Mouse (Mus musculus) spleen, adult 2 months (tissue): ENCODE data around the gene Olfr523. TPM values are rescaled to one million over a fixed set of nuclear protein-coding genes. Genes with fewer than 3 reads are reported as not detected.
"Not testable (repeated sequence)": the region's sequence is repeated elsewhere in the genome, so short reads cannot be mapped to it uniquely, and the experiment has no call there.

Source experiments
- DNase-seq, 2 experiments: peaks; one replicate each; pipeline versions ENCODE4 v3.0.0 to v3.0.0-alpha.2; 2012 to 2021; ENCODE audit warnings: low spot score in 2 of 2, low read depth in 1 of 2
- H3K27ac ChIP-seq: fragments of 200-500 bp; 2 replicates; pipeline ENCODE4 v1.5.1; 2012; ENCODE audit warnings: low read length, inconsistent platforms; ENCODE audit not compliant: insufficient read depth
- H3K27me3 ChIP-seq: fragments of 200-500 bp; 2 replicates; pipeline ENCODE4 v1.6.1; 2012; ENCODE audit warnings: mild to moderate bottlenecking, moderate library complexity, low read length, inconsistent platforms; ENCODE audit not compliant: control insufficient read depth, insufficient read depth
- H3K36me3 ChIP-seq: fragments of 200-500 bp; 2 replicates; pipeline ENCODE4 v1.6.1; 2012; ENCODE audit warnings: mild to moderate bottlenecking, low read length, inconsistent platforms; ENCODE audit not compliant: control insufficient read depth, insufficient read depth
- H3K4me1 ChIP-seq: fragments of 200-500 bp; 2 replicates; pipeline ENCODE4 v1.6.1; 2011; ENCODE audit warnings: inconsistent platforms; ENCODE audit not compliant: control insufficient read depth, insufficient read depth, insufficient read length
- H3K4me3 ChIP-seq: fragments of 200-500 bp; 2 replicates; pipeline ENCODE4 v1.5.1; 2011; ENCODE audit warnings: mild to moderate bottlenecking, inconsistent platforms; ENCODE audit not compliant: insufficient read depth, insufficient read length; ENCODE audit errors: extremely low read depth
- CTCF ChIP-seq: fragments of 200-500 bp; IDR thresholded peaks from 2 replicates; pipeline ENCODE4 v1.5.1; 2011; ENCODE audit warnings: mild to moderate bottlenecking, inconsistent platforms; ENCODE audit not compliant: insufficient read depth, insufficient read length, insufficient replicate concordance; ENCODE audit errors: extremely low read depth
- POLR2A ChIP-seq: fragments of 200-500 bp; IDR thresholded peaks from 2 replicates; pipeline ENCODE4 v1.6.1; 2011; ENCODE audit warnings: low read depth, low read length, inconsistent platforms
- WGBS: fragments of 180-500 bp; shearing (Covaris S2); methylation state at CpG from one replicate; pipeline ENCODE4 v1.1.7; 2018; 5-methylcytosine and 5-hydroxymethylcytosine counted together
- polyA plus RNA-seq: library from polyadenylated mRNA; depleted of rRNA; stranded (reverse); fragments of >200 nt; gene quantifications from 2 replicates; pipeline ENCODE4 v1.2.3, GENCODE M21; 2012; rRNA removed

Gene Olfr523
- 0.12 TPM in 1 of 2 replicates, not detected in the other for polyA plus RNA-seq

- WGBS, result 12% methylated on average over 1 of the region's 1 CpGs
- Histone ChIP-seq H3K4me1 (no peaks in the 10 kb centered on the region), H3K4me3 (no peak within 1 kb of the TSS), H3K27me3 (no peaks in the 10 kb centered on the region), H3K36me3 (no peaks in the 10 kb centered on the region), H3K27ac (no peak within 1 kb of the TSS)
- no peak for TF ChIP-seq CTCF
- no peak for TF ChIP-seq POLR2A
- no peak for DNase-seq
These were observed at the start of gene Olfr523 for GRCm38 (mm10) chr7:140172936-140173335. Gene Olfr523, plus strand, starts transcription at chr7:140173217.

DNA sequence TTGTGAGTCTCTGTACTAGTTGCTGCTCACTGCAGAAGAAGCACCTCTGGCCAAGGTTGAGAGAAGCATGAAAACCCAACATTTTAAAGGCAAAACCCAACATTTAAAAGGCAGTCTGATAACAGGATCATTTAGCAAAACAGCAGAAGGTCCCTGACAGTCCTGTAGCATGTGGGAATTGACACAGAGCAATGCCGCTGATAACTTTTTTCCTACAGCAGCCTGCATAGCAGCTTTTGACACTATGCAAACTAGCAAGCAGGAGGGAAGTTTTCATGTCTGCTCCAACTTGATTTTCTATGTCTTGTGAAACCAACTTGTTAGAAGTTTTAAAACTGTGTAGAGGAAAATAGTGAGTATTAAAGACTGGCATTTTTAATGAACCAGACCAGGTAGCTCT lies 48.6 kb upstream of the Olfr523 start:
- WGBS, result 89% methylated on average over 1 of the region's 1 CpGs
- Histone ChIP-seq H3K4me1 (no peaks in the 10 kb centered on the region; the same call in 1 of the 2 replicates), H3K4me3 (no peak overlapping the region), H3K27ac (no peak overlapping the region), H3K36me3 (no peaks in the 10 kb centered on the region), H3K27me3 (no peaks in the 10 kb centered on the region)
- DNase-seq, result no peak
- TF ChIP-seq CTCF (no peak), POLR2A (no peak)

DNA sequence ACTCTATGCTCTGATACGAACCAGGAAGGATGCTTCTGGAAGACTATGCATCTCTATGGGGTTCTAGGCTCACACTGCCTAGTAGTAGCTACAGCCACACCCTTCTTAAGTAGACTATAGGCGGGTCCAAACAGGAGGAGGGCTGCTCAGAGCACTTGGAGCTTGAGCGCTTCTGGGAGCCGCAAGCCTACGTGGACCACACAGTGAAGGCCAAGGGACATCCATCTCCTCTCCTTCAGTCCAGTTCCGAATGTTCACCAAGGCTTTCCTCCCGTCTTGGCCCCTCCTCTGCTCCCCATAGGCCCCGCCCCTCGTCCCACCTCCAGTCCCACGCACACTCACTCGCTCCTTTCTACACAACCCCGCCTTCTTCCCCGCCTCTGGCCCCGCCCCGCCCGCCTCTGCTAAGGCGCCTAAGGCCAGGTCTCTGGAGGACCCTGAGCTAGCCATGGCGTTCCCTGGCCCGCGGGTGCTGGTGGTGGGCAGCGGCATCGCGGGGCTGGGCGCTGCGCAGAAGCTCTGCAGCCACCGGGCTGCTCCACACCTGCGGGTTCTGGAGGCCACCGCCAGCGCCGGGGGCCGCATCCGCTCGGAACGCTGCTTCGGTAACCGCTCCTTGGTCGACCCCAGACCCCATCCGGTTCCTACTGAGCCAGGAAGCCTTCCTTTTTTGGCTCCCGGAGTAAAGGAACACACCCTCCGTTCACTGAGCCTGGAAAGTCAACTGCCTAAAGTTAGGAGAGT lies 47.6 kb upstream of the Olfr523 start:
- Histone ChIP-seq H3K27me3 (no peaks in the 10 kb centered on the region), H3K36me3 (no peaks in the 10 kb centered on the region), H3K4me3 (peak overlapping the region; percentile 73), H3K27ac (no peak overlapping the region), H3K4me1 (no peaks in the 10 kb centered on the region; the same call in 1 of the 2 replicates)
- DNase-seq, result peak; percentile 65 to 92
- 2% methylated on average over 40 of the region's 40 CpGs for WGBS
- TF ChIP-seq CTCF, result no peak
- 0 out of 2 replicates have a peak, but pooled peaks have one; percentile 10 for TF ChIP-seq POLR2A

DNA sequence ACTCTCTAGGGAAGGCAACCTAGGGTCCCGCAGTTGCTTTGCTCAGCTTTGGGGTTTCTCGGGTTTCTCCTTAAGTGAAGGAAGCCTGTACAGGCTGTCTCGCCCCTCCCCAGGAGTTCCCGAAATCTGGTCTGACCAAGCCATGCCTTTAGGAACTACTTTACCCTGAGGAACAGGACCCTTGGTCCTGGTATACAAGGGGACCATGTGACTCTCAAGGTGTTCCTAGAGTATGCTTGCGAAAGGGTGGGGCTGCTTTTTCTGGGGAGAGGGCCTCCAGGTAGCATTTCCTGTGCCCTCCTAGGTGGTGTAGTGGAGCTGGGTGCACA lies 47.0 kb upstream of the Olfr523 start:
- H3K36me3 ChIP-seq, result no peaks in the 10 kb centered on the region
- DNase-seq, result no peak
- no peaks in the 10 kb centered on the region for H3K27me3 ChIP-seq
- H3K27ac ChIP-seq, result no peak overlapping the region
- no peak for TF ChIP-seq POLR2A
- no peak for TF ChIP-seq CTCF
- WGBS, result 4% methylated on average over 5 of the region's 5 CpGs
- no peaks in the 10 kb centered on the region; the same call in 1 of the 2 replicates for H3K4me1 ChIP-seq
- H3K4me3 ChIP-seq, result peak overlapping the region; percentile 73

GRCm38 (mm10) chr7:140126934-140127333 lies 46.1 kb upstream of the Olfr523 start:
- Histone ChIP-seq H3K27me3 (no peaks in the 10 kb centered on the region), H3K27ac (no peak overlapping the region), H3K4me3 (no peak overlapping the region), H3K36me3 (no peaks in the 10 kb centered on the region), H3K4me1 (no peaks in the 10 kb centered on the region; the same call in 1 of the 2 replicates)
- 57% methylated on average over 3 of the region's 3 CpGs for WGBS
- TF ChIP-seq POLR2A, result no peak
- TF ChIP-seq CTCF, result no peak
- DNase-seq, result no peak

DNA sequence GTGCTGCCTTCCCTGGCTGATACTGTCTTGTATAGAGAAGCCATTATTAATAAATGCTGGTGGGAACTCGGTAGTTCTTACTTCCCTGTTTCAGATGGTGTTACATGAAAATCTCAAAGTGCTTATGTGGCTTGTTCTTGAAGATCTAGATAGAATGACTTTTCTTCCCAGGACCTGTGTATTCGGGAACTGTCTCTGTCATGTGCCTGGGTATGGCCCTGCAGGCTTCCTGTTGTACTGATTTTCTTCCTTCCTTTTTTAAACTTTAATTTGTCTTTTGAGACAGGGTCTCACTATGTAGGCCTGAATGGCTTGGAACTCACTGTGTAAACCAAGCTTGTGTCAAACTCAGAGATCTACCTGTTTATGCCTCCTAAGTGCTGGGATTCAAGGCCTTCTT lies 45.1 kb upstream of the Olfr523 start:
- WGBS, result 31% methylated on average over 2 of the region's 2 CpGs
- TF ChIP-seq POLR2A (no peak), CTCF (no peak)
- Histone ChIP-seq H3K4me3 (no peak overlapping the region), H3K36me3 (no peaks in the 10 kb centered on the region), H3K4me1 (no peaks in the 10 kb centered on the region; the same call in 1 of the 2 replicates), H3K27ac (no peak overlapping the region), H3K27me3 (no peaks in the 10 kb centered on the region)
- no peak for DNase-seq

DNA sequence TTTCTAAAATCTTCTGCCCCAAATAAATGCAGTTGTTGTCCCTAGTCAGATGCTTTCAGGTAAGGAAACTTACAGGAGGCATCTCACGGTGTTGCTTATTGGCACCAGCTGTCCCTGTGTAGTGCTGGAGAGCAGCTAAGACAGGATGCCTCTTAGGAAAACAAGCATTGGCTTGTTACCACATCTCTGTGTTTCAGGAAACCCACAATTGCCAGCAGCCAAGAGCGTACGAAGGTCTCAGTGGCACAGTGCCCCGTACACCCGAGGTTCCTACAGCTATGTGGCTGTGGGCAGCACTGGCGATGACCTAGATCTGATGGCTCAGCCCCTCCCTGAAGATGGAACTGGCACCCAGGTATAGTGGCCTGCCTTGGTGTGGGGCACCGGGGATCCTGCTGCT lies 40.8 kb upstream of the Olfr523 start:
- not testable (repeated sequence) for H3K4me1 ChIP-seq, H3K4me3 ChIP-seq, H3K27me3 ChIP-seq, DNase-seq, H3K36me3 ChIP-seq, H3K27ac ChIP-seq
- 45% methylated on average over 7 of the region's 7 CpGs for WGBS

- not testable (repeated sequence) for H3K27me3 ChIP-seq, H3K4me1 ChIP-seq, H3K36me3 ChIP-seq, H3K4me3 ChIP-seq, DNase-seq, H3K27ac ChIP-seq
- 35% methylated on average over 7 of the region's 7 CpGs for WGBS
These were observed 39.0 kb upstream of the Olfr523 start for GRCm38 (mm10) chr7:140134033-140134432.
